Mouse (Mus musculus) retina, postnatal 7 days (tissue): Measurements from ENCODE around the gene Arrb2.
"Not testable (repeated sequence)": the region's sequence is repeated elsewhere in the genome, so short reads cannot be mapped to it uniquely, and the experiment has no call there.

Experiments used
- DNase-seq: peaks from one replicate; pipeline ENCODE4 v3.0.0-alpha.2; 2012; ENCODE audit warnings: low read depth, low spot score

Arrb2 gene

DNA sequence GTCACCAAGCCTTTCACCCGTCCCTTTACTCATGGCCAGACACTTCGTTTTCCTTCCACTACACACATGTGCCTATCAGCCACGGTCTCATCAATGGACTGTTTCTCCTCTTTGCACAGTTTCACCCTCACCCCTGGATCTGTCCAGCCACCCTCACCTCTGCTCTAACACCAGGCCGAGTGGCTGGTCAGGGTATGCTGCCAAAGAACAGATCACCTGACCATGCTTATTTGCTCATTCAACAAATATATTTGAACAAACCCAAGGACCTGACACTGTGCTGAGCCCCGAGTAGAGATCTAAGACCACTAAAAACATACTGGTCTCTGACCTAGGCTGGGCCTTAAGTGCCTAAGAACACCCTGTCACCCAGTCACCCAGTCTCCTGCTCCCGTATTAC lies 12.2 kb downstream of the Arrb2 start:
- DNase-seq, result no peak

DNA sequence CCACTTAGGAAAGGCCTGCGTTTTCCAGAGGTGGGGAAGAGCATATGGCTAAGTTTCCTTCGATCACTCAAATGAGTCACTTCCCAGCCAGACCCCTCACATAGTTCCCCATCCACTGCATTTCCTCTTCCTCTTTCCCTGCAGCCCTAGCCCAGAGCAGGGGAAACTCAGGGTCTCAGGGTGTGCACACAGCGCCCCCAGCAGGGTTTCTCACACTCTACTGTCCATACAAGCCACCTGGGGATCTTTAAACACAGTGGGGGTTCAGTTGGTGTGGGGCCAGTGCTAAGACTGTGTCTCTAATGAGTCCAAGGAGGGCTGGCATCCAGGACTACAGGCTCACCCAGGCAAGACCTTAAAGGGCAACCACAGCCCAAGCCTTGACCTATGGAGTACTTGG lies 14.3 kb downstream of the Arrb2 start:
- DNase-seq, result no peak

DNA sequence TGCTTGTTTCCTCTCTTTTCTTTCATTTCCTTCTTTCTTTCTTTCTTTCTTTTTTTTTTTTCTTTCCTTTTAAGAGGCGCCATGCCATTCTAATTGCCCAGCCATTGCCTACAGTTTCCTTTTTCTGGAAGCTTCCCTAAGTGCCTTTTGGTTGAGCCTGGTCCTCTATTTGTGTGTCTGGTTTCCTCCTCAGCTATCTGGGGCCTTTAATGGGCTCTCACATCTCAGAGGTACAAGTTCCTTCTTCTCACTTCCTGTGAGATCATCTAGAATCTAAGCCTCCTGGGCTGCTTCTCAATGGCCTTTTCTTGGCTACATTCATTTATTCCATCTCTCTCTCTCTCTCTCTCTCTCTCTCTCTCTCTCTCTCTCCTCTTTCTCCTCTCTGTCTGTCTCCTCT lies 14.9 kb downstream of the Arrb2 start:
- no peak for DNase-seq

DNA sequence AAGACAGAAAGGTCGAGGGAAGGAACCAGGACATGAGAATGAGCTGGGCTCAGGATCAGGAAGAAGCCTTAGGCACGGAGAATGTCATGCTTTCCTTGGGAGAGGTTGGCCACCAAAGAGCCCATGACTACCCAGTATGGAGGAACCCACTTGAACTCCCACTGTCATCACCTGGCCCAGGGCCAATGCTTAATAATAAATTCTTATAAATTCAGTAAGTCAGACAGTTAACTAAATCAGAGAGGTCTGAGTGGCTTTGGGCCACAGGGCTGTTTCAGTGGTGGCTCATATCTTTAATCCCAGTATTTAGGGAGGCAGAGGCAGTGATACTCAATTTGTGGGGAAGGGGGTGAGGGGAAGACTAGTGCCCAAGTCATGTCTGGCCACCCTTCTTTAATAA lies 18.5 kb downstream of the Arrb2 start:
- no peak for DNase-seq

DNA sequence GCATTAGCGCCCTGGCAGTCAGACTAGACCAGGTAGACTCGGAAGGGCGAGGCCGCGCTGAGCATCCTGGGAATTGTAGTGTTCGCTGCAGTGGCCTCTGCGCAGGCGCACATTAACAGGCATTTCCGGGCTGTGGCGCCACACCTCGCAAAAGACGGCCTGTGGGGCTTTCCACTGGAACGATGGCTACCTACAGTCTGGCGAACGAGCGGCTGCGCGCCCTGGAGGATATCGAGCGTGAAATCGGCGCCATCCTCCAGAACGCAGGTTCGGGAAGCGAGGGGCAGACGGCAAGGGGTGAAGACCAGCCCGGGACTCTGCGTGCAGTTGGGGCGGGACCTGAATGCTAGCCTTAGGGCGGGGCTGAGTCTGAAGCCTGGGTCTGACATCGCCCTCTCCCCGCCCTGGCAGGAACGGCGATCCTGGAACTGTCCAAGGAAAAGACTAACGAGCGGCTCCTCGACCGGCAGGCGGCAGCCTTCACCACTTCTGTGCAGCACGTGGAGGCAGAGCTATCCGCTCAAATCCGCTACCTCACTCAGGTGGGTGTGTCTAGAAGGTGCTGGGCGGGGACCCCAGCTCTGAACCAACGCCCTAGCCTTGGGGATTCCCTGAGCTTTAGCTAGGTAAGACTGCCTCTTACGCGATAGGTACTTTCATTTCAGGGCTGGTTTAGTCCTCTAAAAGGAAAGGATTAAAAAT lies 19.5 kb downstream of the Arrb2 start, which contains the start of gene Med11:
Med11 (plus strand) TSS at position 123 of the 702 bp plus-strand sequence.
- peak; percentile 92 for DNase-seq

DNA sequence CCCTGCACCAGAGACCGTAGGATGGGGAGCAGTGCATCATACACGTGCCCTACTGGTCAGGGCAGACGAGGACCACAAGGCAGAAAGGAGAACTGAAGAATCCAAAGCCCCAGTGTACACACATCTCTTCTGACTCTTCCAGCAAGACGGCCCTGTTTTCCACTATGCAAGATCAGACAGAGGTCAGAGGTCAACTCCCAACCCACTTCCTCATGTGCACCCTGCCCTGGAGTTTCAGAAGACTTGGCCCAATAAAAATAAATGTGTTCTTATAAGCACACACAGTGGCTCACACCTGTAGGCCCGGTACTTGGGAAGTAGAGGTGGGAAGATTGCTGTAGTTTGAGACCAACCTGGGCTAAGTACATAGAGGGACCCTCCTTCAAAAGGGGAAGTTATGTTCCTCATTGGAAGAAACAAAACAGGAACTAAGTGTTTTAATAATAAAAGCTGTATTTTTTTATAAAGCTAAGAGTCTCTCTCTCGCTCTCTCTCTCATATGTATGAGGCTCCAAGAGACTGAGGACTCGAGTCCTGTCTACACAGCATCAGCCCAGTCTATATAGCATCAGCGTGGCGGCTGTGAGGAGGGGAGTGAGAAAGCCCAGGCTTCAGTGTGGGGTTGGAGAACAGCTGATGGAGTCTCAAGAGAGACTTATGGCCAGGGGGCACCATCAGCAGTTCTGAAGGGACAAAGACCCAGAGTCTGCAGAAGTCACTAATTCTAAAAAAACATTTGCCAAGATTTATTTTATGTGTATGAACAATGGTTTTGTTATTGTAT lies 21.0 kb downstream of the Arrb2 start:
- DNase-seq, result no peak

DNA sequence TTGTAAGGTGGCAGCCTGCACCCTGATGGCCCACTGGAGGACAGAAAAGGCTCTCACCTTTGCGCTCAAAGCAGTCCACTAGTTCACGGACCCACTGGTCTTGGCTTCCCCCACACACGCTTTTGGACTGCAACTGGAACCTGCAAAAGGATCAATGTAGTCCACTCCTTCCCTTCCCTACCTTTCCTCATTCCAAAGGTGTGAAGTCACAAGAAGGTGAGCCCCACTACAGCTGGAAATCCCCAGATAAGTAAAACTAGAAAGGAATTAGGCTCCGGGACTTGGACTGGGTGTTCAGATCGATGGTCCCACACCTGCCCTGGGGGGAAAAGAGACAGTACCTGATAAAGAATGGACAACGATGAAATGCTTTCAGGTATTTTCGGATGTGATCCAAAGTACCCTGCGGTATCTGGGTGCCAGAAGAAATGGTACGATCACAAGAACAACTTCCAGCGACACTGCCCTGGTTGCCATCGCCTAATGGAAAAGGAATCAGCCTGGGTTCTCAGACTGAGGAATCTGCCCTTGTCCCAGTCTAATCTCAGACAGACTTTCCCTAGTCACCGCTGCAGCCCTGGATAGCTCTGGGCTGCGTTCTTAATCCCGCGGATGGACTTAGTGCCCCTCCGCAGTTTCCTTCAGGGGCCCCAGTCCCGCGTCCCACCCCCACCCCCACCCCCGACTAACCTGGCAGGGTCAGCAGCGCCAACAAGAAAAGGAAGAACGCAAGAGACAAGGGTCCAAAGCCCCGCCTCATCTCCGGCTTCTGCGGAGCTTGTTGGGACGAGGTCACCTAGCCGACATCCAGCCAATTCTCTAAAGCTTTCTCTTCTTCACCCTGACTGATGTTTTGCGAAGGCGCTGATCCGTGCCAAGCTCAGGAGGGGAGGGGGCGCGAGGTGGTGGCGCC lies 26.5 kb downstream of the Arrb2 start, which contains the start of gene Zmynd15:
Zmynd15 (plus strand) TSS at position 746 of the 913 bp plus-strand sequence.
- peak; percentile 16 for DNase-seq

DNA sequence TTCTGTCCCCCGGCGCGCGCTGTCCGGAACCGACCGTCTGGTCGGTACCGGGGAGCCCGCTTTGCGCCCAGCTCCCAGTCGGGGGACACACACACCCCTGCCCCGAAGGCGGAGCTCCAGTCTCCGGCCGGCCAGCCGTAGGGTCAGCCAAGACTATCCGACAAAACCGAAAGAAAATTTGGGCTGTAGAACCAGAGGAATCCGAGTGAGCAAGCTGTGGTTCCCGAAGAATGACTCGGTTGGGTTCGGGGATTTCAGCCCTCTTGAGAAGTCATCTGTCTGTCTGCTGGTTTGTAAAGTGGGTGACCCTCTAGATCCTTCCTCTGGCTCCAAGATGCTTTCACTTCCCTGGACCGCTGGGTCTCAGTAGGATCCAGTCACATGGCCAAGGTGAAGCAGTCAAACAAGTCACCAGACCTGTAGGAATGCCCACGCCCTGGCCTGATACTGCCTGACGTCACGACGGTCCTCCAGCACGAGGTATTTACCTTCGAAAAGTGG lies 27.2 kb downstream of the Arrb2 start, which contains the start of gene Cxcl16:
Cxcl16 (minus strand) TSS at position 384 of the 501 bp plus-strand sequence.
- DNase-seq, result no peak

DNA sequence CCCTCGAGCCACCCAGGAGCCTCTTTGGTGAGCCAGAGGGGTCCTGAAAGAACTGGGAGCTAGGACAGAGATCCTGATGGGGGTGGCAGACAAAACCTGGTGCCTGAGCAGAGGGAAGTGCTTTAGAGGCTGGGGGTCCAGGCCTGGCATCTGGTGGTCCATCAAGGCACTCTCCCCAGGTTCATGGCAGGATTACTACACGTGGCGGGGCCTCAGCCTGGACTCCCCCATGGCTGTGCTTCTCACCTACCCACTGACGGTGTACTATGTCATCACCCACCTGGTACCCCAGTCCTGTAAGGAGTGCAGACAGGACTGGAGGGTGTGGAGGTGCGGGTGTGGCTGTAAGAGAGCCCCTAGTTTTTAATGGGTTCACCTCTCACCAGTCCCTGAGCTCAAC lies 31.5 kb downstream of the Arrb2 start:
- no peak for DNase-seq

DNA sequence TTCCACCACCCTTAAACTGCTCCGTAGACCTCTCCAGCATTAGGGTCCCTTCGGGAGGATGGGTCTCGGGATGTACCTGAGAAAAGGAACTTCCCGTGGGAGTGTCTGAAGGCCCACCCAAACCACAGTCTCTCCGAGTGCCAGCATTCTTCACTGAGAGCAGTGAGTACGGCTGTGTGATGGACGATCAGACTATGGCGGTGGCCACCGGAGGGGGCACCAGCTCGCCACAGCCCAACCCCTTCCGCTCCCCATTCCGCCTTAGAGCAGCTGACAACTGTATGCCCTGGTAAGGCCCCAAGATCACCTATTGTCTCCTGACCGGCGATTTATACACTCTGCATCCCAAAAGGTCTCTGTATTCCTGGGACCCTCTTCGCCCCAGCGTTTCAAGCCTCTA lies 32.8 kb downstream of the Arrb2 start:
- no peak for DNase-seq

DNA sequence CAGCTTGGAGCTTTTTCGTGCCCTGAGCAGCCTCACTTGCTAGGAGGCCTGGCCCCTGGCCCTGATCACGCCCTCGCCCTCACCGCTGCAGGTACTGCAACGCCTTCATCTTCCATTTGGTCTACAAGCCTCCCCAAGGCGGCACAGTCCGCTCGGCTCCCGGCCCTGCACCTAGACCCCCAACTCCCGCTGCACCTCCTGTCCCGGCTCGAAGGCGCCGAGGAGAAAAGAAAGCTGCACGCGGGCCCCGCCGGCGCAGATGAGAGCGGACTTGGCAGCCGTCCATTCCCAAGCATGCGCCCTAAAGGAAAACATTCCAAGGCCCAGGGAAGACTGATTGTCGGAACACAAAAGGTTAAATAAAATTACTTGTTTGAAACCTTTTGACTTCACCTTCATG lies 33.4 kb downstream of the Arrb2 start:
- DNase-seq, result no peak

DNA sequence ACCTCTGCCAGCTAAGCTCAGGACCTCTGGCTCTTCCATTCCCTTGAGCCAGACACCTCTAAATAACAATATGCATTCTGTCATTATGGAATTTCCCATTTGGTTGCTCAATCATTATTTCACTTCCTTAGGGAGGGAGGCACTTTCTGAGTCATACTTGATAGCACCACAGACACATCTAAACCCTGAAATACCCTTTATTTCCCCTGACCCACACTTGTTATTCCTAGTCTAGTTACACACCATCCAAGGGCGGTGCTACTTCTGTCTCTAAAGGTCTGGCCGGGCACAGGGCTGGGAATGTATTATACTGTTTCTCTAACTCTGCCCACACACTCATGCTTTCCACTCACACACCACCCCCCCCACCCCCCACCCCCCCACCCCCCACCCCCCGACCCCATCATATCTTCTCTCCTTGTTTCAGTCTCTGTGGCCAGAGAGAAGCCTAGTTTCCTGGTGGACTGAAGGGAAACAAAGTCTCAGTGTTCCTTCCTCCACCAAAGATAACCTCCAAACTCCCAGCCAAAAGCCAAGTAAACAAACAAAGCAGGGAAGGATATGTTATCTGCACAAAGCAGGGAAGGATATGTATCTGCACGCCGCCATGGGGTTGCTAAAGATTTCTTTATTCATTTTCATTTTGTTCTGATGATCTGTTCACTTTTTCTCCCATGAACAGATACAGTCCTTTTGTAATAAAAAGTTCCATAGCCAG lies 35.6 kb downstream of the Arrb2 start:
- DNase-seq, result no peak

DNA sequence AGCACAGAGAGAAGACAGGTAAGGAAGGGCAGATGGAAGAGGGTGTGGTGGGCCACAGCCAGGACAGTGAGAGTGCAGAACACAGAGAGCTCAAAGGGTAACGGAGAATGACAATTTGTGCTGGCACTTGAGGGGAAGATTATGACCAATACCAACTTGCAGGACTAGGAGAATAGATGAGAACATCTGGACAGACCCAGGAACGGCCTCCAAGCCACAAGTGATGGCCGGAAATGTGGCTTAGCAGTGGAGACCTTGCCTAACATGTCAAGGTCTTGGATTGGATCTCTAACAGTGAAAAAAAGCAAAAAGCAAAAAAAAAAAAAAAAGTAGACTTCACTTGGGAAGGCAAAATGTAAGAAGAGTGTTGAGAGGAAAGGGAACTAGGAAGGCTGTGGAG lies 37.3 kb downstream of the Arrb2 start:
- DNase-seq, result no peak

DNA sequence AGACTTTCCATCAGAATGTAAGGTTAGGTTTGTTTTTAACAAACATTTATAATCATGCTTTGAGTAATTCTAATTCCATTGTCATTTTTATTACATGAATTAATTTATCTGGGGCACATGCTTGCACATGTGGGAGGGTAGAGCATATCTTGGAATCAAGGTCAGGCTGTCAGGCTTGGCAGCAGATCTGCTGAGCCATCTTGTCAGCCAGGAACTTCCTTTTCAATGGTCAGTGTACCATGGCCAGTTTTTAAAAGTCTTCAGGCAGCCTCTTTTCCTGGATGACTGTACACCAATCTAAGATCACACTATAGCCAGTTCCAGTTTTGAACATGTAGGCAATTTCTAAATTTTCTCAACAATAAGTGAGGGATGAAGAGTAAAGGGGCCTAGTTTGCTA lies 40.3 kb downstream of the Arrb2 start:
- no peak for DNase-seq

DNA sequence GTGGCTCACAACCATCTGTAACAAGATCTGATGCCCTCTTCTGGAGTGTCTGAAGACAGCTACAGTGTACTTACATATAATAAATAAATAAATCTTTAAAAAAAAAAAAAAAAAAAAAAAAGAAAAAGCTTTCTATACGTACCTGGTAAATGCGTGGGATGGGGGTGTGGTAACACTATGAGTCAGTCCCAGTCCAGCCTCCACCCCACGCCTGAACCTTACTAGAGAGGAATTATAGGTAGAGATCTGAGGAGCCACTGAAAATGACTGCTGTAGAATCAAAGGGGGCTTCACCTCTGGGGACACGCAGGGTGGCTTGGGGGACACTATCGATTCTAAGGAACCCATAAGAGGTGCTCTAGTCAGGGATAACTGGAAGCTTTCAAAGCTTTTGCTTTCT lies 40.9 kb downstream of the Arrb2 start:
- DNase-seq, result not testable (repeated sequence)

DNA sequence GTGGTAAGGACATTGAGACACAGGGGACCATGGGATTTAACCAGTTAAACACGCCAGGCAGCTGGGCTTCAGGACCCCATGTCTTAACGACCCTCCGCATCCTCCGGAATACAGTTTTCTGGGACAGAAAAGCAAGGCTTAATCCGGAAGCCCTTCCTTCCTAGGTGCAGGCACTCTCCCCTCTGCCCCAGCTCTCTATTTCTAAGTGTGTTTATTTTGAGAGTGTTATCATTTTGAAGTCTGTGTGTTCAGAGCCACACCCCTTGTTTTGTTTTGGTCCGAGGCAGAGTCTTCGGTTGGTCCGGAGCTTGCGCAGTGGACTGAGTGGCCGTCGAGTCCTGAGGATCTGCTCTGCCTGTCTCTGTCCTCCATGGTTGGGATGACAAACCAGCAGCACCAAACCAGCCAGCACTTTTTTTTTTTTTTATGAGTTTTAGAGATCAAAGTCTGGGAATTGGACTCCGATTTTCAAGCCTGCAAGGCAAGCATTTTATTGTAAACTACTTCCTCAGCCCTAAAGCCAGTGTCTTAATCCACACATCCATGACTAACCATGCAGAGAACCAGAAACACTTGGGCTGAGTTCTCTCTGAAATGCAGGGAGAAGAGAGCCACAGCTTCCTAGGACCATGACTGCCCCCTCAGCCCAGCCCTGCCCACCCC lies 42.6 kb downstream of the Arrb2 start:
- DNase-seq, result no peak

DNA sequence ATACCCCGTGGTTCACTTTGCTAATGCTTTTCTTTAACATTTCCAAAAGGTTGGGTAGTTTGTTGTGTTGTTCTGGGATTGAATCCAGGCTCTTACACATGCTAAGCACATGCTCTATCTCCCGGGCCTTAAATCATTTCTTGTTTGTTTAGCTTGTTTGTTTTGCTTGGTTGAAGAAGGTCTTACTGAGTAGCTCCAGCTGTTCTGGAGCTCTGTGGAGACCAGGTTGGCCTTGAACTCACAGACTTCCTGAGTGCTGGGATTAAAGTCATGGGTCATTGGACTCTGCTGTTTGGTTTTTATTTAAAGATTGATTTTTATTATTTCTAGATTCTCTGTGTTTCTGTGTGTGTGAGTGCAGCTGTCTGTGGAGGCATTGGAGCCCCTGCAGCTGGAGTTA lies 53.1 kb downstream of the Arrb2 start:
- no peak for DNase-seq

DNA sequence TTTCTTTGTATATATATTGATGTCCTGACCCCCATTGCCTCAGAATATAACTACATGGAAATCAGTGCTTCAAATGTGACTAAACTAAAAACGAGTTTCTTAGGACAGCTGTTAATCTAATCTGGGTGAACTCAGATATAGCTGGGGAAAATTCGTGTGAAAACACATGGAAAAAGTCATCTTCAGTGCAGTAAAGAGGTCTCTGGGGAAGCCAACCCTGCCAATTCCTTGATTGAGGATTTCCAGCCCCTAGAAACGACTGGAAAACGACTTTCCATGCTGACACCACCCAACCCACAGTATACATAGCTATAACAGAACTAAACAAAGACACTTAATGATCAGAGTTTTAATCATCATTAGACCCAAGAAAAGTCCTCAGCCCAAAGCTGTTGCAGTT lies 55.4 kb downstream of the Arrb2 start:
- no peak for DNase-seq

DNA sequence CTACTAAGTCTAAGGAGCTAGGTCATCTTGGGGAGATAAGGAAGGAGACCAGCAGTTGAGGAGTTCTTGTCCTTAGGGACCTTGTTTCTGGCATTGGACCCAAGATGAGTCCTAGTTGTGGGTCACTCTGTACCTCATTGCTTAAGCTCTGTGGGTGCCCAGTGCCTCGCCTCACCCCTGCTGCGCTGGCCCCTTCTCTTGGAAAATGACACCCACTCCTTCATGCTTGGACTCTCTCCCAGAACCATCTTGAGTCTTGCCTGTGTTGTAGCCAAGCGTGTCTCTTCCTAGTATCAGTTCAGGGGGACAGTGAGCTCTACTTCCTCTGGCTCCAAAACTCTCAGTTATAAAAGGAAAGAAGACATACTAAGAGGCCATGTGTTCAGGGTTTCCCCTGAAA lies 56.7 kb downstream of the Arrb2 start:
- no peak for DNase-seq

DNA sequence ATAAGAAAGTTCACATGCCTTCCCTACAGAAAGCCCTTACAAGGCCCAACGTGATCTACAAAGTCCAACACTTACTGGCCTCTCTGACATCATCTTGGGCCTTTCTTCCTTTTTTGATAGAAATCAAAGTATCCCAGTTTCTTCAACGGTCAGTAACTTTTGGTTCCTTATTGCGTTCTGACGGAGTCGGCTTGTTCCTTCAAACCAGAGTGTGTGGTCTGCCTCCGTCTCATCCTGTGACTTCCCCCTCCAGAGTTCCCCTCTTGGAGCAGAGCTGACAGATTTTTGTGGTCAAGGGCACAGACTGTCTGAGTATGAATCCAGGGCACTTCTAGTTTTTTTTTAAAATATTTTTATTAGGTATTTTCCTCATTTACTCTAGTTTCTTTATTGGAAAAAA lies 57.2 kb downstream of the Arrb2 start:
- no peak for DNase-seq
